Mouse (Mus musculus) CH12.LX (cell line): ENCODE measurements around the gene Hrnr. TPM values are rescaled to one million over a fixed set of nuclear protein-coding genes. Genes with fewer than 3 reads are reported as not detected.

Source experiments
- DNase-seq: peaks from one replicate; pipeline ENCODE4 v3.0.0-alpha.2; 2013; ENCODE audit errors: extremely low read depth
- H3K27ac ChIP-seq: 2 replicates; pipeline ENCODE4 v1.5.1; 2012; ENCODE audit warnings: low read depth, mild to moderate bottlenecking, control low read depth, moderate library complexity; ENCODE audit not compliant: insufficient read depth
- H3K27me3 ChIP-seq: replicated peaks from 2 replicates; pipeline ENCODE3; 2012; ENCODE audit warnings: inconsistent platforms
- H3K36me3 ChIP-seq, 2 experiments: replicated peaks in 1 of 2; 2 replicates each; pipeline versions ENCODE3 to v1.6.1; 2012; ENCODE audit warnings: inconsistent platforms in 1 of 2, low read length in 1 of 2, mild to moderate bottlenecking in 1 of 2, mixed read lengths in 1 of 2, moderate library complexity in 1 of 2; ENCODE audit not compliant: control insufficient read depth in 1 of 2, insufficient read depth in 1 of 2
- H3K4me1 ChIP-seq, 2 experiments: 2 replicates each; pipeline ENCODE4 v1.6.1; 2012; ENCODE audit warnings: inconsistent platforms in 1 of 2, moderate library complexity in 1 of 2; ENCODE audit not compliant: insufficient read depth in 2 of 2, control insufficient read depth in 1 of 2
- H3K4me2 ChIP-seq: 2 replicates; pipeline ENCODE4 v1.6.1; 2012; ENCODE audit warnings: low read depth, mild to moderate bottlenecking, control low read depth; ENCODE audit not compliant: poor library complexity, insufficient read depth, severe bottlenecking
- H3K4me3 ChIP-seq, 3 experiments: fragments of 150-350 bp in 1 of 3; sonication (generic) in 1 of 3; replicated peaks in 1 of 3; 2 replicates each; pipeline versions ENCODE3 to v1.5.1; 2011 to 2012; ENCODE audit warnings: low read depth in 2 of 3, low read length in 2 of 3, mild to moderate bottlenecking in 2 of 3, moderate library complexity in 2 of 3, control low read depth in 1 of 3, improper control_type of control experiment in 1 of 3, inconsistent platforms in 1 of 3, mixed read lengths in 1 of 3; ENCODE audit not compliant: poor library complexity in 1 of 3
- H3K79me2 ChIP-seq: replicated peaks from 2 replicates; pipeline ENCODE4 v1.6.1; 2012; ENCODE audit warnings: mild to moderate bottlenecking, moderate library complexity; ENCODE audit not compliant: control insufficient read depth, poor library complexity, insufficient read depth, severe bottlenecking; ENCODE audit errors: extremely low read depth
- H3K9ac ChIP-seq: 2 replicates; pipeline ENCODE4 v1.6.1; 2012; ENCODE audit warnings: low read depth, mild to moderate bottlenecking, control low read depth, moderate library complexity; ENCODE audit not compliant: insufficient read depth
- H3K9me3 ChIP-seq: replicated peaks from 2 replicates; pipeline ENCODE3; 2012; ENCODE audit warnings: low read length, inconsistent platforms, mixed read lengths
- EP300 ChIP-seq: IDR thresholded peaks from 2 replicates; pipeline ENCODE4 v1.6.1; 2011; ENCODE audit warnings: low read length, improper control_type of control experiment
- IRF4 ChIP-seq: IDR thresholded peaks from 2 replicates; pipeline ENCODE4 v1.6.1; 2014; ENCODE audit warnings: low read depth, mild to moderate bottlenecking, inconsistent platforms, low read length, improper control_type of control experiment
- MAFK ChIP-seq: IDR thresholded peaks from 2 replicates; pipeline ENCODE4 v1.6.1; 2011; ENCODE audit warnings: low read length, improper control_type of control experiment; ENCODE audit not compliant: insufficient replicate concordance
- RCOR1 ChIP-seq: conservative IDR thresholded peaks from 2 replicates; pipeline ENCODE4 v1.6.1; 2012; ENCODE audit warnings: low read depth, mild to moderate bottlenecking, inconsistent platforms, low read length, improper control_type of control experiment
- ZC3H11A ChIP-seq: IDR thresholded peaks from 2 replicates; pipeline ENCODE4 v1.6.1; 2012; ENCODE audit warnings: low read depth, mild to moderate bottlenecking, inconsistent platforms, low read length, improper control_type of control experiment
- ZKSCAN1 ChIP-seq: IDR thresholded peaks from 2 replicates; pipeline ENCODE4 v1.6.1; 2012; ENCODE audit warnings: low read depth, inconsistent platforms, low read length, improper control_type of control experiment, borderline replicate concordance
- ZNF384 ChIP-seq: IDR thresholded peaks from 2 replicates; pipeline ENCODE4 v1.6.1; 2012; ENCODE audit warnings: low read depth, low read length, improper control_type of control experiment, inconsistent platforms
- dilution Hi-C: fragments of 300-500 bp; cut with MboI; formaldehyde crosslinking; loops from 2 replicates; pipeline ENCODE4 v1.14.3; 2020; ENCODE audit warnings: low sequenced_read_pairs; ENCODE audit not compliant: extremely low pct_unique_long_range_greater_than_20kb, extremely low pct_ligation_motif_present
- in situ Hi-C: fragments of 300-500 bp; cut with MboI; formaldehyde crosslinking; loops from 3 replicates; pipeline ENCODE4 v1.14.3; 2019; ENCODE audit warnings: low sequenced_read_pairs, low pct_ligation_motif_present, low pct_unique_long_range_greater_than_20kb, mixed read lengths
- polyA plus RNA-seq: library from polyadenylated mRNA; unstranded; fragments of >175 nt; gene quantifications from 2 replicates; pipeline ENCODE4 v1.2.1, GENCODE M21; 2012; ENCODE audit warnings: low read depth; ENCODE audit not compliant: insufficient read length
- total RNA-seq, 2 experiments: library from RNA; depleted of rRNA; stranded (reverse); fragments of 300-350 nt in 1 of 2; fragments of >200 nt in 1 of 2; gene quantifications; 2 replicates each; pipeline ENCODE4 v1.2.3; 2012 to 2014

Hrnr gene
- total and polyA plus RNA-seq, 3 experiments, result not detected

- no peak for TF ChIP-seq ZC3H11A
- TF ChIP-seq, all 38 proteins: peak for 0
Measured at GRCm38 (mm10) chr3:93366966-93367575, 47.5 kb downstream of the Hrnr start (continued).

DNA sequence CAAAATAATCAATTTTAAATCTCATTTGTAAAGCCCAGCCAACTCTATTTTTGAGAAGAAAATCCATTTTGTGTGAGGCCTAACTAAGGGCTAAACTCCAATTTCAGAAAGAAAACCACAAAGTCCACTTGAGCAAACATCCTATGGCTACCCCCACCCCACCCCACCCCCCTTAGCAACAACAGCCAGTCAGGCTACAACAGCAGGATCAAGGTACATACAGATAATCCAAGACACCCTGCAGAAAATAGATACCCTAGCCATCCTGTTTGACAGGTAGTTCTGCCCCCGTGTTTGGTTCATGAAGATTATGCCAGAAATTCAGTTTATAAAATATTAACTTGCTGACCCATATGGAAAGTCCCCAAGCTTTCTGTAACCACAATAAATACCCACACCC lies 48.6 kb downstream of the Hrnr start:
- in situ Hi-C loops (loop anchor here (10.0 kb wide), 2 partner anchors 127 to 237 kb away; no protein-coding TSS in a partner anchor), dilution Hi-C loops (no loop called here)
- Histone ChIP-seq H3K36me3 (no peaks in the 10 kb centered on the region), H3K27me3 (no peaks in the 10 kb centered on the region), H3K4me2 (no peak overlapping the region), H3K79me2 (no peaks in the 10 kb centered on the region), H3K27ac (no peak overlapping the region), H3K9me3 (no peaks in the 10 kb centered on the region), H3K4me1 (peaks cover 0 to 3% of the 10 kb centered on the region in 2 experiments; a peak in 1 of 4 replicates), H3K9ac (no peak overlapping the region), H3K4me3 (no peak overlapping the region)
- no peak for TF ChIP-seq RCOR1
- DNase-seq, result no peak

- no peaks in the 10 kb centered on the region for H3K27me3 ChIP-seq
- no peaks in the 10 kb centered on the region for H3K36me3 ChIP-seq
- H3K9me3 ChIP-seq, result no peaks in the 10 kb centered on the region
- H3K4me2 ChIP-seq, result no peak overlapping the region
- no peak for DNase-seq
- no peaks in the 10 kb centered on the region for H3K79me2 ChIP-seq
- TF ChIP-seq ZKSCAN1, result no peak
- TF ChIP-seq, all 38 proteins: peak for 0
- in situ Hi-C loops, result no loop called here
- Histone ChIP-seq H3K4me1 (peaks cover 6 to 14% of the 10 kb centered on the region in 2 experiments; a peak in 3 of 4 replicates), H3K9ac (no peak overlapping the region), H3K4me3 (no peak overlapping the region), H3K27ac (no peak overlapping the region)
- dilution Hi-C loops, result no loop called here
Measured at GRCm38 (mm10) chr3:93373416-93373815, 53.9 kb downstream of the Hrnr start.

GRCm38 (mm10) chr3:93375196-93375595 lies 55.6 kb downstream of the Hrnr start:
- dilution Hi-C loops (no loop called here), in situ Hi-C loops (no loop called here)
- no peaks in the 10 kb centered on the region for H3K9me3 ChIP-seq

More at GRCm38 (mm10) chr3:93375196-93375595, 55.6 kb downstream of the Hrnr start:
- Histone ChIP-seq H3K79me2 (no peaks in the 10 kb centered on the region), H3K4me2 (no peak overlapping the region), H3K27ac (no peak overlapping the region), H3K4me3 (no peak overlapping the region), H3K27me3 (no peaks in the 10 kb centered on the region), H3K9ac (no peak overlapping the region), H3K36me3 (no peaks in the 10 kb centered on the region), H3K4me1 (peaks cover 6 to 13% of the 10 kb centered on the region in 2 experiments; a peak in 3 of 4 replicates)
- TF ChIP-seq IRF4 (peak; percentile 72), MAFK (no peak), ZNF384 (peak; percentile 92), RCOR1 (no peak), EP300 (peak; percentile 62)
- peak; percentile 23 for DNase-seq
